ENCODE assay signal across 9 mouse cellular contexts in the genomic region with DNA sequence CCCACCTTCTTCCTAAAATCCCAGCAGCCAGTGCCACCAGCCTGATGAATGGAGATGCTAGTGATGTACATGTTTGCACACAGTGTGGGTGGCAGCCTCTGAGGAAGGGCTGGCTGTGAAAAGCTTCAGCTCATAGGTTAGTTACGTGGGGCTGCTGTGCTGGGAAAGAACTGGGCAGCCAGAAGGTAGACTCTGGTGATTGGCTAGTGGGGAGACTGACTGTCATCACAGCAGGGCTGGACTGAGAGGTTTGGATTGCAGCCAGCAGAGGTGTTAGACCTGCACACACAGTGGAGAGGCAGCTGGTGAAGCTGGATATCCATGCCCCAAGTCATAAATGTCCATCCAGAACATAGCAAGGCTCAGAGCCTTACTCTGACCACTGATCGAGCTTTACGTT. TPM values are rescaled to one million over a fixed set of nuclear protein-coding genes. Genes with fewer than 3 reads are reported as not detected.
DNase-seq lines count a peak whose midpoint lies in the region; ATAC-seq and TF ChIP-seq lines count a peak whose summit lies in the region.
"Had no signal": no experiment of that assay in that cellular context is flagged by ENCODE, and none has a peak within 500 bp of the region (broad histone marks: within the 10 kb centered on the region; RNA-seq: fewer than 3 reads in every experiment).

No protein-coding gene starts in this region.

- no peak for TF ChIP-seq CTCF in kidney, adult 2 months (conservative IDR thresholded peaks at IDR 0.05; ENCODE audit: insufficient read depth, insufficient read length, low read depth, low read length)
- no peak for TF ChIP-seq CTCF in midbrain, postnatal 0 days (IDR thresholded peaks at IDR 0.05)

- H3K9me3 ChIP-seq in kidney, embryonic 14.5 days (ENCODE audit: control insufficient read depth, low read length): no peaks in the 10 kb centered on the region
- no peaks in the 10 kb centered on the region for H3K9me3 ChIP-seq in midbrain, postnatal 0 days (ENCODE audit: low read length)
- H3K9me3 ChIP-seq in midbrain, embryonic 15.5 days: no peaks in the 10 kb centered on the region

- peak; percentile 50 to 55 for DNase-seq in cerebellum, postnatal 10 days
- DNase-seq in cerebellum, adult 8-10 months: no peak
- peak; percentile 43 for DNase-seq in kidney, adult 2 months
- peak; percentile 13 for DNase-seq in midbrain, postnatal 0 days (ENCODE audit: low spot score)
- DNase-seq in right cerebral cortex, postnatal 14 days: no peak
- DNase-seq in embryo, embryonic 10 days (ENCODE audit: low spot score): no peak
- DNase-seq: gastrocnemius, postnatal 25 days had no signal

- TF ChIP-seq POLR2A in kidney, adult 2 months (IDR thresholded peaks at IDR 0.05; ENCODE audit: low read depth, low read length): no peak

- WGBS in kidney, adult 2 months: 71% methylated on average over 3 of the region's 3 CpGs
- 68% methylated on average over 3 of the region's 3 CpGs for WGBS in kidney, embryonic 14.5 days
- WGBS in midbrain, postnatal 0 days: 89% methylated on average over 3 of the region's 3 CpGs
- WGBS in midbrain, embryonic 15.5 days: 80% methylated on average over 3 of the region's 3 CpGs

- no peak for ATAC-seq in kidney, embryonic 14.5 days (ENCODE audit: low FRiP score, low TSS enrichment)
- ATAC-seq in midbrain, postnatal 0 days (ENCODE audit: low FRiP score): no peak
- ATAC-seq in midbrain, embryonic 15.5 days (replicated peaks): no peak

- no peak overlapping the region for H3K4me2 ChIP-seq in kidney, embryonic 14.5 days (replicated peaks; ENCODE audit: low read depth, low read length)
- no peak overlapping the region for H3K4me2 ChIP-seq in midbrain, postnatal 0 days (ENCODE audit: low read depth, low read length, poor library complexity, severe bottlenecking)
- H3K4me2 ChIP-seq in midbrain, embryonic 15.5 days: no peak overlapping the region

- no peaks in the 10 kb centered on the region for H3K36me3 ChIP-seq in kidney, adult 2 months (ENCODE audit: control insufficient read depth, insufficient read depth, low read length)
- H3K36me3 ChIP-seq in kidney, embryonic 14.5 days (ENCODE audit: control insufficient read depth, insufficient read depth, low read length): no peaks in the 10 kb centered on the region; the same call in 1 of the 2 replicates
- no peaks in the 10 kb centered on the region for H3K36me3 ChIP-seq in midbrain, postnatal 0 days (ENCODE audit: insufficient read depth, low read length)
- H3K36me3 ChIP-seq in midbrain, embryonic 15.5 days (replicated peaks): no peaks in the 10 kb centered on the region

- H3K4me3 ChIP-seq in kidney, adult 2 months (ENCODE audit: insufficient read depth, low read depth, low read length): no peak overlapping the region
- H3K4me3 ChIP-seq in kidney, embryonic 14.5 days (ENCODE audit: low read length): no peak overlapping the region
- H3K4me3 ChIP-seq in midbrain, postnatal 0 days (ENCODE audit: low read depth, low read length): no peak overlapping the region
- H3K4me3 ChIP-seq in midbrain, embryonic 15.5 days: no peak overlapping the region

- H3K27ac ChIP-seq in kidney, adult 2 months (ENCODE audit: insufficient read depth, low read depth, low read length): no peak overlapping the region
- H3K27ac ChIP-seq in kidney, embryonic 14.5 days (ENCODE audit: low read depth, low read length): no peak overlapping the region
- no peak overlapping the region for H3K27ac ChIP-seq in midbrain, postnatal 0 days (ENCODE audit: low read depth, low read length)
- no peak overlapping the region for H3K27ac ChIP-seq in midbrain, embryonic 15.5 days

- H3K27me3 ChIP-seq in kidney, adult 2 months (replicated peaks; ENCODE audit: control insufficient read depth, insufficient read depth, low read length): no peaks in the 10 kb centered on the region
- H3K27me3 ChIP-seq in kidney, embryonic 14.5 days (ENCODE audit: control insufficient read depth, insufficient read depth, low read length): no peaks in the 10 kb centered on the region
- no peaks in the 10 kb centered on the region for H3K27me3 ChIP-seq in midbrain, postnatal 0 days (ENCODE audit: insufficient read depth, low read length)
- H3K27me3 ChIP-seq in midbrain, embryonic 15.5 days (replicated peaks): no peaks in the 10 kb centered on the region

- H3K4me1 ChIP-seq in kidney, adult 2 months (ENCODE audit: control insufficient read depth, insufficient read depth, low read length): 0 out of 2 replicates have a peak, but pooled peaks cover 9% of the 10 kb centered on the region
- no peaks in the 10 kb centered on the region for H3K4me1 ChIP-seq in kidney, embryonic 14.5 days (ENCODE audit: control insufficient read depth, insufficient read depth, low read length)
- H3K4me1 ChIP-seq in midbrain, postnatal 0 days (ENCODE audit: insufficient read depth, low read length): no peaks in the 10 kb centered on the region; the same call in 1 of the 2 replicates
- H3K4me1 ChIP-seq in midbrain, embryonic 15.5 days: peaks cover 14% of the 10 kb centered on the region

- no peak overlapping the region for H3K9ac ChIP-seq in kidney, embryonic 14.5 days (ENCODE audit: low read depth, low read length)
- H3K9ac ChIP-seq in midbrain, postnatal 0 days (replicated peaks; ENCODE audit: low read length, poor library complexity, severe bottlenecking): no peak overlapping the region
- no peak overlapping the region for H3K9ac ChIP-seq in midbrain, embryonic 15.5 days

RNA-seq across cellular contexts. Expression of a gene that starts 27.1 kb away (rescaled TPM):
- 38.9 and 41.7 TPM in 2 replicates for polyA plus RNA-seq in kidney, adult 2 months (2012; rRNA removed)
- 11.2 and 16.6 TPM in 2 replicates for polyA plus RNA-seq in kidney, embryonic 14.5 days (2014; fragmentation: Nextera tagmentation; extraction: Ambion mirVana)
- 98.7 and 109 TPM in 2 replicates for total RNA-seq in midbrain, postnatal 0 days (2014; rRNA removed)
- polyA plus RNA-seq in midbrain, postnatal 0 days (2015; fragmentation: Nextera tagmentation; extraction: Ambion mirVana): 15.4 and 16.2 TPM in 2 replicates
- 24.2 and 25.6 TPM in 2 replicates for polyA plus RNA-seq in midbrain, embryonic 15.5 days (2015; fragmentation: Nextera tagmentation; extraction: Ambion mirVana)

Comparison
In these comparisons a context has a peak if more than half of its experiments do, and no peak if none do; other contexts are left out.
1. DNase-seq: peak in cerebellum, postnatal 10 days (2 of 2), kidney, adult 2 months (single experiment) and midbrain, postnatal 0 days (single experiment); none in cerebellum, adult 8-10 months (single experiment), right cerebral cortex, postnatal 14 days (single experiment) and embryo, embryonic 10 days (single experiment).